Mouse (Mus musculus) hindbrain, embryonic 10.5 days (tissue): Measurements from ENCODE around the gene Kansl1l. TPM values are rescaled to one million over a fixed set of nuclear protein-coding genes. Genes with fewer than 3 reads are reported as not detected.

Source experiments
- DNase-seq: peaks from one replicate; pipeline ENCODE4 v3.0.0-alpha.2; 2017; ENCODE audit warnings: low spot score
- H3K27ac ChIP-seq: fragments of 300-500 bp; sonication (generic); 2 replicates; pipeline ENCODE4 v1.5.1; 2016; ENCODE audit warnings: mild to moderate bottlenecking, moderate library complexity
- H3K27me3 ChIP-seq: fragments of 300-500 bp; sonication (generic); 2 replicates; pipeline ENCODE4 v1.6.1; 2016; ENCODE audit warnings: mild to moderate bottlenecking; ENCODE audit not compliant: poor library complexity, insufficient read depth, severe bottlenecking
- H3K36me3 ChIP-seq: fragments of 300-500 bp; sonication (generic); 2 replicates; pipeline ENCODE4 v1.6.1; 2016; ENCODE audit warnings: mild to moderate bottlenecking, moderate library complexity
- H3K4me1 ChIP-seq: fragments of 300-500 bp; sonication (generic); replicated peaks from 2 replicates; pipeline ENCODE4 v1.6.1; 2016; ENCODE audit warnings: mild to moderate bottlenecking
- H3K4me3 ChIP-seq: fragments of 300-500 bp; sonication (generic); 2 replicates; pipeline ENCODE4 v1.5.1; 2016; ENCODE audit warnings: mild to moderate bottlenecking, moderate library complexity
- H3K9me3 ChIP-seq: fragments of 300-500 bp; sonication (generic); 2 replicates; pipeline ENCODE4 v1.6.1; 2016; ENCODE audit warnings: mild to moderate bottlenecking, moderate library complexity
- WGBS: fragments of 180-500 bp; shearing (Covaris S2); methylation state at CpG from one replicate; pipeline ENCODE4 v1.1.7; 2016; 5-methylcytosine and 5-hydroxymethylcytosine counted together
- polyA plus RNA-seq: library from polyadenylated mRNA; unstranded; fragments of >200 nt; fragmentation: Nextera tagmentation; extraction: Ambion mirVana; gene quantifications from 2 replicates; pipeline ENCODE4 v1.2.1, GENCODE M21; 2016

The Kansl1l gene
- polyA plus RNA-seq, 1 experiment from 2014 or later: 11.3 TPM

DNA sequence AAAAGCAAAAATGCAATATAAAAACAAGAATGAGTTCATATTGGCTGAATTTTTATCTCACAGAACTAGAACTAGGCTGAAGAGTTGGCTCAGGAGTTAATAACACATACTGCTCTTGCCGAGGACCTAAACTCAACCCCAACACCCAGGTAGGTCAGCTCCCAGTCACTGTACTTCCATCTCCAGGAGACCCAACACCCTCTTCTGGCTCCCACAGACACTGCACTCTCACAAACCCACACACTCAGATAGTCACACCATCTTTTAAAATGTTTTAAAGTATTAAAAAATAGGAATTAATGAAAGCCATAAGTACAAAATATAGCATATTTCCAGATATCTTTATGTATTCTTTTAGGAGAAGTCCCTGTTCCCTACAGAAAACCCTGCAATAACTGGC, 4.2 kb downstream of the Kansl1l start:
- Histone ChIP-seq H3K27me3 (no peaks in the 10 kb centered on the region), H3K4me3 (no peak overlapping the region), H3K27ac (no peak overlapping the region), H3K4me1 (peaks cover 11% of the 10 kb centered on the region), H3K36me3 (no peaks in the 10 kb centered on the region), H3K9me3 (no peaks in the 10 kb centered on the region)
- WGBS: 87% methylated on average over 1 of the region's 1 CpGs
- no peak for DNase-seq

DNA sequence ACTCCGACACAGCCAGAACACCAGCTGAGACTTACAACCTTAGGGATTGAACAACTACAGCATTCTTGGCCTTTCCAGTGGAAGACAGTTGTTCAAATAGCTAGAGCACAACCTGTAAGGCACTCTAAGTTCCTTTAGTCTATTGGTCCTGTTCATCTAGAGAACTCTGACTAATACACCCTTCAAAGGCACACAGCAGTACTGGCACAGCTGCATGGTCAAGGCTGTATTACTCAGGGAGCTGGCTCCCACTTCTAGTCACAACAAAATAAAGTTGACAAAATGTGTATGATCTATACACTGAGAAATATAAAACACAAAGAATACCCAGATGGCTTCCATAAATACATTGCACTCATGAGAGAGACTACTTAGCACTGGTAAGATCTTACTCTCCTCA, 10.5 kb downstream of the Kansl1l start:
- Histone ChIP-seq H3K27ac (no peak overlapping the region), H3K27me3 (no peaks in the 10 kb centered on the region), H3K4me1 (no peaks in the 10 kb centered on the region), H3K9me3 (no peaks in the 10 kb centered on the region), H3K36me3 (0 out of 2 replicates have a peak, but pooled peaks cover under 1% of the 10 kb centered on the region), H3K4me3 (no peak overlapping the region)
- WGBS: 86% methylated on average over 1 of the region's 1 CpGs
- DNase-seq: no peak

DNA sequence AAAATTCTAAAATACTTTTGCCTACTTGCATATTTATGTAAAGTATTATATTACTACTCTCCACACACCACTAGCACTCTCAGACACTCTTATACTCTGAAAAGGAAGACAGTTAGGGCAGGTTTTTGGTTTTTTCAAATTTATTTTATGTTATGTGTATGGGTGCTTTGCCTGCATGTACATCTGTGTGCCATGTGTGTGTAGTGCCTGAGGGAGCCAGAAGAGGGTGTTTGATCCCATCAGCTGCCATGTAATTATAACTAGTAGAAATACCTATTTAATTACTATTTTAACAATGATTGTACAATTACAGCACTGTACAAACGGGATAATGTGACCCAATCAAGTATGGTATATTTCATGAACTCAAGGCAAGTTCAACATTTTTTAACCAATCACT, 12.0 kb downstream of the Kansl1l start:
- Histone ChIP-seq H3K36me3 (peaks cover 12% of the 10 kb centered on the region), H3K27me3 (no peaks in the 10 kb centered on the region), H3K27ac (no peak overlapping the region), H3K9me3 (no peaks in the 10 kb centered on the region), H3K4me3 (no peak overlapping the region), H3K4me1 (no peaks in the 10 kb centered on the region)
- no peak for DNase-seq
- WGBS: 86% methylated on average over 1 of the region's 1 CpGs

DNA sequence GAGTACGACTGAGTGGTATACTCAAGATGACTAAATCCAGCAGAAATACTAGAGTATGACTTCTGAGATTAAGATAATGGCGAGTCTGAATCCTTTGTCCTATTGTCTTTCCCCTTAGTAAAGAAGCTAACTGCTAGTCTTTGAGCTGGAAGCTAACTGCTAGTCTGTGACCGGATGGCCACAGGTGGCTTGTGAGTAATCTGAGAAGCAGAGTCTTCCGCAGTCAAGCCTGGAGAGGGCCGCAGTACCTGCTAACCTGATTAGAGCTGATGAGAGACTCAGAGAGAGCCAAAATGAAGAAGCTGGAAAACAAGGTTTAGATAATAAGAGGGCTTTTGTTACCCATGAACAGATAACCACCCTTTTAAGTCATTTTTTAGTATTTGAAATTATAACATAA, 12.7 kb downstream of the Kansl1l start:
- 56% methylated on average over 5 of the region's 5 CpGs for WGBS
- Histone ChIP-seq H3K36me3 (peaks cover 19% of the 10 kb centered on the region), H3K27me3 (no peaks in the 10 kb centered on the region), H3K4me3 (no peak overlapping the region), H3K4me1 (no peaks in the 10 kb centered on the region), H3K9me3 (no peaks in the 10 kb centered on the region), H3K27ac (no peak overlapping the region)
- DNase-seq: no peak

DNA sequence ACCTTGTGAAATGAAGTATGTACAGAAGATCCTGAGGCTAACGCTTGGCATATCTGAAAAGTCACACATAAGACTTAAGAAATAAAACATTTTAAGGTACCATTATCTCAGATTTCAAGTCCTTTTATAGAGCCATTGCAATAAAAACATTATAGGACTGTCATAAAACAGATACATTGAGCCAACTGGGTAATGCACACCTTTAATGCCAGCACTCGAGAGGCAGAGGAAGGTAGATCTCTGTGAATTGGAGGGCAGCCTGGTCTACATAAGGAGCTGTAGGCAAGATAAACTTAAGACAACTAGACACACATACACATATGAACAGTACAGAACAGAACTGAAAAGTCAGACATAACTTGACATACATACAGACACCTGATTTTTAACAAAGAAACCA, 19.4 kb downstream of the Kansl1l start:
- no peaks in the 10 kb centered on the region for H3K27me3 ChIP-seq
- H3K9me3 ChIP-seq: no peaks in the 10 kb centered on the region
- no peak overlapping the region for H3K4me3 ChIP-seq
- no peak overlapping the region for H3K27ac ChIP-seq
- H3K4me1 ChIP-seq: no peaks in the 10 kb centered on the region
- WGBS: 93% methylated on average over 2 of the region's 2 CpGs
- DNase-seq: no peak
- peaks cover 22% of the 10 kb centered on the region for H3K36me3 ChIP-seq

DNA sequence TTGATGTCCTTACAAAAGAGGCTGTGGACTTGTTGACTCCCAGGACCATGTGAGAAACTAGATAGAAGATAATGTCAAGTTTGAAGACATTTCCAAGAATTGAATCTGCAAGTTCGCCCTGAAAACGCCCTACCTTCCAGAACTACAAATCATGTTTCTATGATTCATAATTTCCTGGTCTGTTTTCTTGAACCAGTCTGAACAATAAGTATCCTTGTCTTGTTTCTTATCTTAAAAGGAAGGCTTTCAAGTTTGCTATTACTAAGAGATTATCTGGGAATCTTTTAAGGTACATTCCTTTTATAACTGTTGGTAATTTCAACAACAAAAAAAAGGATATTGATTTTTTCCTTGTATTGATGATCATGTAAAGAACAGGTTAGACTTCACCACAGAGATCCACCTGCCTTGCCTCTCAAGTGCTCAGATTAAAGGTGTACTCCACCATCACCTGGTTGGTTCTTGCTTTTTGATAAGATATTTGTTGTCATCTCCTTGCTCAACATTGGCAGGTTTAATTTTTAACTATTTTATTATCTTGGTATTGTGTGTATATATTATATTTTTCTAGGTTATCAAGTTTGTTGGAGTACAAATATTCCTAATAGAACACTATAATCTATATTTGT, 24.4 kb downstream of the Kansl1l start:
- WGBS: 95% methylated on average over 2 of the region's 2 CpGs
- DNase-seq: no peak
- Histone ChIP-seq H3K36me3 (no peaks in the 10 kb centered on the region), H3K27me3 (no peaks in the 10 kb centered on the region), H3K9me3 (no peaks in the 10 kb centered on the region), H3K4me1 (no peaks in the 10 kb centered on the region), H3K27ac (no peak overlapping the region), H3K4me3 (no peak overlapping the region)

DNA sequence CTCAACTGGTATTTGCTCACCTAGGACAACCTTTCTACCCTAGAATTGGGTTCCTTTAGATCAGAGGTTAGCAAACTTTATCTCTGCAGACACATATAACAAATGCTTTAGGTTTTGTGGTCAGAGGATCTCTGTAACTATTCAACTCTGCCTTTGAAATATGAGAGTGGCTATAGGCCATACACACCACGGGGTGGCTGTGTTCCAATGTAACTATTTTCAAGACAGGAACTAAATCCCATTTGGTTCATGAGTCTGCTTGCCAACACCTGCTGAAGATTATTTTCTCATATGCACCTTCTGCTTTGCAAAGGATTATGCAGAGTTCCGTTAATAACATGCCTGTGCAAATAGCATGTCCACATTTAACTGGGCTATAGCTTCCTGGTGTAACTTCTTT, 35.1 kb downstream of the Kansl1l start:
- Histone ChIP-seq H3K36me3 (no peaks in the 10 kb centered on the region), H3K4me1 (no peaks in the 10 kb centered on the region), H3K9me3 (no peaks in the 10 kb centered on the region), H3K4me3 (no peak overlapping the region), H3K27ac (no peak overlapping the region), H3K27me3 (no peaks in the 10 kb centered on the region)
- no peak for DNase-seq
- WGBS: 80% methylated on average over 2 of the region's 2 CpGs

DNA sequence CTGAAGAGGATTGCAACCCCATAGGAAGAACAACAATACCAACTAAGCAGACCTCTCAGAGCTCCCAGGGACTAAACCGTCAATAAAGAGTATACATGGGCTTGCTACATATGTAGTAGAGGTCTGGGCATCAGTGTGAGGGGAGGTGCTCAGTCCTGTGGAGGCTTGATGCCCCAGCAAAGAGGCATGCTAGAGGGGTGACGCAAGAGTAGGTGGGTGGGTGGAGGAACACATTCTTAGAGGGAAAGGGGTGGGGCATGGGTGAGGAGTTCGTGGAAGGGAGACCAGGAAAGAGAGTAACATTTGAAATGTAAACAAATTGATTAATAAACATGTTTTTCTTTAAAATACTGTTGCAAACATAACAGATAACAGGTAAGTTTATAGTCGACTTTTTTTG, 36.3 kb downstream of the Kansl1l start:
- 80% methylated on average over 4 of the region's 4 CpGs for WGBS
- Histone ChIP-seq H3K4me1 (no peaks in the 10 kb centered on the region), H3K9me3 (no peaks in the 10 kb centered on the region), H3K4me3 (no peak overlapping the region), H3K27ac (no peak overlapping the region), H3K36me3 (no peaks in the 10 kb centered on the region), H3K27me3 (no peaks in the 10 kb centered on the region)
- no peak for DNase-seq

DNA sequence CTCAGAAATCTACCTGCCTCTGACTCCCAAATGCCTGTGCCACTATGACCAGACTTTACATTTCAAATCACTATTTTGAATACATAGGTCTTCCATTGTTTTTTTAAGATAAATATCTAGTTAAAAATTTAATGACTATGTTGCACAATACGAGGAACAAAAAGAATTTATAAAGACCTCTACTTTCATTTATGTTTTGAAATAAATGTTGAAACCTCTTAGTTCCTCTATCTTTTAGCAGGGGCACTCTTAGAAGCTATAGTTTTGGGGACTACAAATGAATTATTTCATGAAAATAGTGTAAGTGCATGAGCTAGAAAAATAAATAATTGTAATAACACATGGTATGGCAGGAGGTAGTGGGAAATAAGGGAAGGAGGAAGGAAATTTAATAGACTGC, 38.6 kb downstream of the Kansl1l start:
- Histone ChIP-seq H3K27ac (no peak overlapping the region), H3K4me1 (no peaks in the 10 kb centered on the region), H3K36me3 (no peaks in the 10 kb centered on the region), H3K27me3 (no peaks in the 10 kb centered on the region), H3K4me3 (no peak overlapping the region), H3K9me3 (no peaks in the 10 kb centered on the region)
- no peak for DNase-seq
- WGBS: 89% methylated on average over 1 of the region's 1 CpGs

DNA sequence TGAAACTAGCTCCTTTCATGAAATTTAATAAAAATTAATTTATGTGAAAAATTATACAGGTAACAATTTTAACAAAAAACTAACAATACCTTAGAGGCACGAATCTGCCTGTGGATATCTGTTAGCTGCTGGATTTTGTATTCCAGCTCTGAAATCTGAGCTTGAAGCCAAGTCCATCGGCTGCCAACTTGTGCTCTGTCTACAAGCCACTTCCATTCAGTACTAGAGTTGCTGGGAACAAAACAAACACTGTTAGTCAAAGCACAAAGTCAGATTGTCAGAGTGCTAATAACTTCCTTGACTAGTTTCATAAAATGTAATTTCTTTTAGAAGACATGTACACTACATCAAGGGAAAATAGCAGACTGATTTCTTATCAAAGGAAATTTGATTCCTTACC, 39.5 kb downstream of the Kansl1l start:
- no peak overlapping the region for H3K4me3 ChIP-seq
- no peaks in the 10 kb centered on the region for H3K4me1 ChIP-seq
- H3K27me3 ChIP-seq: no peaks in the 10 kb centered on the region
- no peaks in the 10 kb centered on the region for H3K9me3 ChIP-seq
- peaks cover 3% of the 10 kb centered on the region; the same call in 1 of the 2 replicates for H3K36me3 ChIP-seq
- 82% methylated on average over 2 of the region's 2 CpGs for WGBS
- no peak for DNase-seq
- no peak overlapping the region for H3K27ac ChIP-seq

DNA sequence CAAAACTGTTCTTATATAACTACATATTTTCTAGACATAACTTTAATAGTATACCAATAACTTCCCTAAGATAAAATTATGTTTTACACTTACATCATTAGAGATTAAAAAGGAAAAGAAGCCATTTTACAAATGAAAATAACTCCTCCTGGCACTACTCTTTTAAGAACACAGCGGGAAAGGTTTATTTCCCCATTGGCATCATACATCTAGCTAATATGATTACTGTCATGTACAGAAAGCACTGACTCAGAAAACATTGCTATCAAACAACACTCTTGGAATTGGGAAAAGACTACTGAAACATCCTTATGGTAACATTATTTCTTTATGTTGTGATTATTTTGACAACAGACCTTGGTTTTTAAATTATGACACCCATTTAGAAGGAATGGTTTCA, 48.6 kb downstream of the Kansl1l start:
- H3K9me3 ChIP-seq: no peaks in the 10 kb centered on the region
- no peaks in the 10 kb centered on the region for H3K4me1 ChIP-seq
- WGBS: 97% methylated on average over 1 of the region's 1 CpGs
- H3K27me3 ChIP-seq: no peaks in the 10 kb centered on the region
- H3K27ac ChIP-seq: no peak overlapping the region
- DNase-seq: no peak
- H3K4me3 ChIP-seq: no peak overlapping the region
- H3K36me3 ChIP-seq: peaks cover 28% of the 10 kb centered on the region

DNA sequence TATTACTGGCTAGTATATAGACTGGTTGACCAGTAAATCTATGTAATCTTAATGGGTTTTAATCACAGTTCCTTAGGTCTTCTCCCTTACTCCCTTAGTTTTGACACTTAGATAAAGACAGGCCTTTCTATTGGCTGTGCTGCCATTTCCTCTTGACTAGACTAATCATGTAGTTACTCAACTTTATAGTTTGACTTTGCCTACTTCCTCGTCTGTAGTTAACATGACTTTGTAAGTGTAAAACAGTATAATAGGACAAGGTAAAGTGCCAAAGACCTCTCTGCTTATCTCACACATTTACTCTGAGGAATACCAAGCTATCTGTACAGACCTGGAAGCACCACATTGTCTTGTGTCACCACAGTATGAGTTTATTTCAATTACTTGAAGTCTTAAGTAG, 86.8 kb downstream of the Kansl1l start:
- Histone ChIP-seq H3K36me3 (peaks cover 39% of the 10 kb centered on the region), H3K4me3 (no peak overlapping the region), H3K27ac (no peak overlapping the region), H3K9me3 (no peaks in the 10 kb centered on the region), H3K27me3 (no peaks in the 10 kb centered on the region), H3K4me1 (no peaks in the 10 kb centered on the region)
- no peak for DNase-seq
- 93% methylated on average over 1 of the region's 1 CpGs for WGBS

DNA sequence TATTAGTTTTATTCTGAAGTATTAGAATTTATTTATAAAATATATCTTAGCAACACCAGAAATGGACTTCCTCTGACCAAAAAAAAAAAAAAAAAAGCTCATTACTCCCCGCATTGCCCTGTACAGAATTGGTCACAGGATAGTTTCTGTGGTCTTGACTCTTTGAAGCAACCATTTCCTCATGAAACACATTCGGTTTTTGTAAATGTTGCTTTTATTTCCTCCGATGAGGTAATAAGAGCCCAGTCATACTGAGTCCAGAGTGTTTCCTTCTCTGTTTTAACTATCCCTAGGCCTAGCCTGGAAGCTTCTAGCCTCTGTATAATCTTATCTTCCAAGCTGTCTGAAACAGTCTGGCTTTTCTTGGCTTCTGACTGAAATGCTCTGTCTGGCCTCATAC, 104.5 kb downstream of the Kansl1l start:
- Histone ChIP-seq H3K27ac (no peak overlapping the region), H3K36me3 (peaks cover 89% of the 10 kb centered on the region), H3K4me1 (no peaks in the 10 kb centered on the region), H3K4me3 (no peak overlapping the region), H3K27me3 (no peaks in the 10 kb centered on the region), H3K9me3 (no peaks in the 10 kb centered on the region)
- WGBS: 94% methylated on average over 3 of the region's 3 CpGs
- no peak for DNase-seq

DNA sequence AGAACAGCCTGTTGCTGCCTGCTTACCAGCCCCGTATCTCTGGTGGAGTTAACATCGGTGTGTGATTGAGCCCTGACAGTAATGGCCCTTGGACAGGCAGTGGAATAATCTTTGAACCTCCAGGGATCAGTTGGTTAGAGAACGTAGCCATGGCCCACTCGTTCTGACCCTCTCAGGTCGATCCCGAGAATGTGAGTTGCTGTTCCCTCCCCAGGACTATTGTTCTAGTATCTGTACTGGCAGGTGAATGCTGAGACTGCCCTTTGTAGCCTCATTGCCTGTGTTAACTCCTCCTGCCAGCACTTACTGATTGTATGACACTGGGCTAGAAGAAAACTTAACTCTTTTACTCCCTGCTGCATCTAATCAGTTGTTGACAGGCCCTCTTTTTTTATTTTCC, 112.8 kb downstream of the Kansl1l start:
- H3K9me3 ChIP-seq: no peaks in the 10 kb centered on the region
- H3K36me3 ChIP-seq: peaks cover 33% of the 10 kb centered on the region
- H3K4me3 ChIP-seq: no peak overlapping the region
- whole genome bisulfite sequencing: 67% methylated on average over 6 of the region's 6 CpGs
- no peaks in the 10 kb centered on the region for H3K27me3 ChIP-seq
- DNase-seq: no peak
- no peak overlapping the region for H3K27ac ChIP-seq
- peaks cover 18% of the 10 kb centered on the region for H3K4me1 ChIP-seq
